Mouse (Mus musculus): Measurements from ENCODE around the gene Arsb. TPM values are rescaled to one million over a fixed set of nuclear protein-coding genes. Genes with fewer than 3 reads are reported as not detected.

Arsb gene
- polyA plus RNA-seq, 1 experiment = 86.9 TPM

DNA sequence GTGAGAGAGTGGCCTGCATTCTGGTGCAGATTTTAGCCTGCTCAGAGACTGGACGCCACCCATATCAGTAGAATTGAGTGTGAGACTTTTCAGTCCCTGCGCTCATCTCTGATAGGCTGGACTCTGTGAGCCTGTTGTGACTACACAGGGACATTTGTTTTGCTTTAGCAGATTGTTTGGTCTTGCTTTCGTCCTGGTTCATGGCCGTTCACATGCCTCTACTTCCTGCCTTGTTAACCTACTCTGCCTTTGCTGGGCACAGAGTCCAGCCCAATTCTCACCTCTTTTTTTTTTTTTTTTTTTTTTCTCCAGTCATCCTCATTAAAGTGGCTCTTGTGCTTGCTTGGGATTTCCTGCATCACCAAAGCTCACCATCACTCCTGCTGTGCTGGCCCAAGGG lies 79.2 kb downstream of the Arsb start:
- no peak overlapping the region for H3K4me3 ChIP-seq (ENCODE audit: insufficient read depth, low read length)
- H3K4me1 ChIP-seq (ENCODE audit: control insufficient read depth, insufficient read depth, low read length) = peaks cover 7% of the 10 kb centered on the region
- TF ChIP-seq POLR2A (IDR thresholded peaks at IDR 0.05; ENCODE audit: extremely low read depth, insufficient read depth, low read length) = no peak
- no peak for TF ChIP-seq CTCF (IDR thresholded peaks at IDR 0.05; ENCODE audit: extremely low read depth, insufficient read depth, low read length)
- no peak overlapping the region for H3K27ac ChIP-seq (ENCODE audit: insufficient read depth, low read length)

DNA sequence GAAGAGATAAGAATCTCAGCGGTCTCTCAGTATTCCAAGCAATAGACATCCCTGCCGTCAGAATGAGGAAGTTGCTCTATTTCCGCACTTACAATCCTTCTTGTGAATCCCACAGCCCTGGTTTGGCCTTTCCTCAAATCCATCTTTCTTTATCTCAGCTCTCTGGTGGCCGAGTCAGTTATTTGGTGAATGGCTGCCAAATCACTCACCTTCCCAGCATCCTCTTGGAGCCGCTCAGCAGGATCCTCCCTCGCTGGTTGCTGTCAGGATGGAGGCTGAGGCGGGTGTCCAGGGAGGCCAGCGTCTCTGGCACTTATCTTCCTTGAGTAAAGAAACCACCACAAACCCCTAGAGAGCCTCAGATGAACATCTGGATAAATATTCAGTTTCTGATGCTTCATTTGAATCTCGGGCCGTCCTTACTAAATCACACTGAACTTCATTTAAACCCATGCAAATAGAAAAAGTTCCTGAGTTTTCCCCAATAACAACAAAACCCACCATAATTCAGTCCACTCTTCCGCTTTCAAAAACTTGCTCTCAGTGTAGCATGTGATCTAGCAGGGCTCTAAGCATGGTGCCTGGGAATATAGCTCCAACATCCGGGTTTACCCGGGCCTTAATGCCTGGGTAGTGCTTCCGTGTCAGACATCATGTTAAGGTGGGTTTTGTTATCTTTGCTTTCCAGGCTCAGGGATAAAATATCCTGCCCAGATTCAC lies 81.1 kb downstream of the Arsb start:
- no peak for TF ChIP-seq POLR2A (IDR thresholded peaks at IDR 0.05; ENCODE audit: extremely low read depth, insufficient read depth, low read length)
- no peak for TF ChIP-seq CTCF (IDR thresholded peaks at IDR 0.05; ENCODE audit: extremely low read depth, insufficient read depth, low read length)
- Histone ChIP-seq H3K4me1 (ENCODE audit: control insufficient read depth, insufficient read depth, low read length) (peaks cover 2% of the 10 kb centered on the region), H3K27ac (ENCODE audit: insufficient read depth, low read length) (no peak overlapping the region), H3K4me3 (ENCODE audit: insufficient read depth, low read length) (no peak overlapping the region)

DNA sequence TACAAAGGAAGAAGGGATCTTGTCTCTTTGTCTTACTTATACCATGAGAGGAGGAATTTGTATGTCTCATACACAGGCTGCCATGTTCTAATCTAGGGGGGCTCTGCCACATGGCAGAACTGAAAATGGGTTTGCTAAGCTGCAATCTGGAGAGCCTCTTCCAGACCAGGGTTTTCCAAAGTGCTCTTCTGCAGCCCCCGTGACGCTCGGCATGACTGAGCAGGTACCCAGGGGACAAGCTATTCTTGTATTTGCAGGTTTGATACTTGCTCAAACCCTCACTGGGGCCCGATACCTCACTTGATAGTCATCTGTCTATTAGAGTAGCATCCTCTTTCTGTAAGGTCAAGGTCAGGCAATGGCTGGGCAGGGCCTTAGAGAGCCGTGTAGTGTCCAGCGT lies 82.3 kb downstream of the Arsb start:
- TF ChIP-seq POLR2A (IDR thresholded peaks at IDR 0.05; ENCODE audit: extremely low read depth, insufficient read depth, low read length) (no peak), CTCF (IDR thresholded peaks at IDR 0.05; ENCODE audit: extremely low read depth, insufficient read depth, low read length) (no peak)
- H3K4me3 ChIP-seq (ENCODE audit: insufficient read depth, low read length) = no peak overlapping the region
- no peak overlapping the region for H3K27ac ChIP-seq (ENCODE audit: insufficient read depth, low read length)

DNA sequence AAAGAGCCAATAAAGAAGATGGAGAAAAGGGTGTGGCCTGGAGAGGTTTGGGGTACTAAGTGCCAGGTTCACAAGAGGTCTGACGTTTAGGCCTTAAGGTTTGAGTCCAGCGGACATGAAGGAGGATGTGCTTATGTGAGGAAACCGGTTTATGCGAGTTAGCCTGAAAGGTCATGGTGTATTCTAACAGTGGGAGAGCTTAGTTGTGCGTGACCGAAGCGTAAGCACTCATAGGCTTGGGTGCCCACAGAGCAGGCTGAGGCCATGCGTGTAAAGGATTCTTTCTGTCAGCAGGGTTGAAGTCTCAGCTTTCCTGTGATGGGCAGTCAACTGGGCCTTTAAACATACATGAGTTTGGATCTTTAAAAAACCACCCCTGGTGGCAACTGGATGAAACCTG lies 82.9 kb downstream of the Arsb start:
- peaks cover 2% of the 10 kb centered on the region for H3K4me1 ChIP-seq (ENCODE audit: control insufficient read depth, insufficient read depth, low read length)
- no peak overlapping the region for H3K27ac ChIP-seq (ENCODE audit: insufficient read depth, low read length)
- TF ChIP-seq CTCF (IDR thresholded peaks at IDR 0.05; ENCODE audit: extremely low read depth, insufficient read depth, low read length) = no peak
- TF ChIP-seq POLR2A (IDR thresholded peaks at IDR 0.05; ENCODE audit: extremely low read depth, insufficient read depth, low read length) = no peak
- no peak overlapping the region for H3K4me3 ChIP-seq (ENCODE audit: insufficient read depth, low read length)

More for the DNA sequence above, 82.3 kb downstream of the Arsb start:
- H3K4me1 ChIP-seq (ENCODE audit: control insufficient read depth, insufficient read depth, low read length) = peaks cover 2% of the 10 kb centered on the region

DNA sequence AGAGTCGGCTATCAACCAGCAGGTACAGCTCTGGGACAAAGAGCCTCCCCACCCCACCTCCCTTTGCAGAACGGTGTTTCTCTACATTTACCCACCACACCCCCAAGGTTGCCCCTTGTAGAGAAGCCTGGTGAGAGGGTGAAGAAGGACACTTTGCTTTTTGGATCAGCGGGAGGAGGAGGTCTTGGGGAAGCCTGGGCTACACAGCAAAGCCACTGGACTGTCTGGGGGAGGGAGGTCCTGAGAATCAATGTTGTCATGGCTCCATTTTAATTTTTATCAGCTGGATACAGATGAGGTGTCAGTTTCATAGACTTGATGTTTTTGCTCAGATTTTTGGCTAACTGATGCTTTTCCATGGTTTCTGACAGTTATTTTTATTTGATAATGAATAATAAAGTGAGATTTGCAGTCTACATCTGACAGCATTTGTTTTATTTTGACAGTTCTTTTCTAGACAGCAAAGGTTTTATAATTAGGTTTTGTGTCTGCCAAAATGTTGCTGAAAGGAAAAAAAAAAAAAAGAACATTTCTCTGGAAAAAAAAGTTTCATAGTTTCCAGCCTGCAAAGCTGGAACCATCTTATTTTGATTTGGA lies 83.6 kb downstream of the Arsb start:
- no peak for TF ChIP-seq POLR2A (IDR thresholded peaks at IDR 0.05; ENCODE audit: extremely low read depth, insufficient read depth, low read length)
- no peak for TF ChIP-seq CTCF (IDR thresholded peaks at IDR 0.05; ENCODE audit: extremely low read depth, insufficient read depth, low read length)
- H3K4me1 ChIP-seq (ENCODE audit: control insufficient read depth, insufficient read depth, low read length) = peaks cover 2% of the 10 kb centered on the region
- no peak overlapping the region for H3K27ac ChIP-seq (ENCODE audit: insufficient read depth, low read length)
- H3K4me3 ChIP-seq (ENCODE audit: insufficient read depth, low read length) = no peak overlapping the region

DNA sequence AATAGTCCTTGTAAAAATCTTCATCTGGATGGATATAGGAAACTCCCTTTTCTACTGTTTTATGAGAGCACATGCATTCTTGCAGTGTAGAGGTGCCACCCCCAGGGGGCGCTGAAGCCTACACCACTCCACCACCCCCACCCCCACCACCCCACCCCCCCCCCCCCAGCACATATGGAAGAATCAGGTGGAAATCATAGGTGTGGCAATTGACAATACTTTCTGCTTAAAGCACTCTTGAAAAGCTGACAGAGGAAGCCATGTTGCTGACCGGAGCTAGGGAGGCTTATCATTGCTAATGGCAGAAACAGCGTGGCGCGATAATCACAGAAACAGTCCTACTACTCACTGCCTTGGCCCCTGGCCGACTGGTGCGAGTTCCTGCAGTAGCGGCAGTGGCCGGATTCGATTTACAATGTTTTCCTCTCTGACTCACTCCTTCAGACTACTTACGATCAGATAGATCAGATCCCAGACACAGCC lies 84.3 kb downstream of the Arsb start:
- Histone ChIP-seq H3K27ac (ENCODE audit: insufficient read depth, low read length) (no peak overlapping the region), H3K4me3 (ENCODE audit: insufficient read depth, low read length) (no peak overlapping the region), H3K4me1 (ENCODE audit: control insufficient read depth, insufficient read depth, low read length) (peaks cover 2% of the 10 kb centered on the region)
- TF ChIP-seq CTCF (IDR thresholded peaks at IDR 0.05; ENCODE audit: extremely low read depth, insufficient read depth, low read length) (peak; percentile 32), POLR2A (IDR thresholded peaks at IDR 0.05; ENCODE audit: extremely low read depth, insufficient read depth, low read length) (no peak)

DNA sequence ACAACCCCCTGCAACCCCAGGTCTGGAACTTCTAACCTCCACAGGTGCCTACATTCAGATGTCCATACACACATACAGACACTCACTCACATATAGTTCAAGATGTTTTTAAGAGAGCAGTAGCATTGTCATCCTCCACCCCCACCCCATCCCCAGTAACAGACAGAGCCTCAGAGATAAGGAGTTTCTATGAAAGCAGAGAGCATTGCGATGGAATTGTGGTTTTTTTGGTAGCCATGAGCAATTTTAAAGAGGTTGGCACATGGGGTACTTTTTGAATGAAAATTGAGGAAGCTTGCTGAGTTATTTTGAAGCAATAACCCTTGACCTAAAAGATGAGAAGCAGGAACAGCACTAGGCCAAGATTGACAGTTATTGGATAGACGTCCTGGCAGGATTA lies 89.8 kb downstream of the Arsb start:
- TF ChIP-seq POLR2A (IDR thresholded peaks at IDR 0.05; ENCODE audit: extremely low read depth, insufficient read depth, low read length) = no peak
- TF ChIP-seq CTCF (IDR thresholded peaks at IDR 0.05; ENCODE audit: extremely low read depth, insufficient read depth, low read length) = no peak
- no peaks in the 10 kb centered on the region for H3K4me1 ChIP-seq (ENCODE audit: control insufficient read depth, insufficient read depth, low read length)
- no peak overlapping the region for H3K27ac ChIP-seq (ENCODE audit: insufficient read depth, low read length)
- H3K4me3 ChIP-seq (ENCODE audit: insufficient read depth, low read length) = no peak overlapping the region

DNA sequence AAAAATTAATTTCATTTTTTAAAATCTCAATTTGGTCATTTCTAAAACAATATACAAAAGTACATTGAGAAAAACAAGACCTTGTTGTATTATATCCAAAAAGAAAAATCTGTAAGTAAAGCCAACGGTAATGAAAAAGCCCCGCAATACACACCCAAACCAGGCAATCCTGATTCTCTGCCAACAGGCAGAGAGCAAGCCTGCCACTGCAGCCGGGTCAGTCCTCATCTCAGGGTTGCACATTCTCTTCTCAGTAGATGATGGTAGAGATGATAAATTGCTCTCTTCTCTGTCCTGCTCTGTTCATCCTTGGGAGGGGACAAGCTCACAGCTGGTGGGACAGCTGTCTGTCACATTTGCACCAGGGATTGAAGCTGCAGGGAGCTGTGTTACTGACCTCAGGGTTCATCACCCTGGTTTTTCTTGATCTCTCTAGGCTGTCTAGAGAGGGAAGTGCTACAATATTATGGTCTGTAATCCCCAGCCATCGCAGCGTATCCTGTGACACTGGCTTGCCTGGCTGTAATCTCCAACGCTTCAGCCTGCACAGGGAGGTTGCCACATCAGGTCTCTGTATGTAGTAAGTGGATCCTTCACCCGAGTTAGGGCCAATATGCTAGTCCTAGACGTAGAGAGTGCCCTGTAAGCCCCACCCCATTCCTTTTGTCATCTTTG lies 92.8 kb downstream of the Arsb start:
- Histone ChIP-seq H3K4me3 (ENCODE audit: insufficient read depth, low read length) (no peak overlapping the region), H3K4me1 (ENCODE audit: control insufficient read depth, insufficient read depth, low read length) (no peaks in the 10 kb centered on the region), H3K27ac (ENCODE audit: insufficient read depth, low read length) (no peak overlapping the region)
- TF ChIP-seq CTCF (IDR thresholded peaks at IDR 0.05; ENCODE audit: extremely low read depth, insufficient read depth, low read length) = no peak
- TF ChIP-seq POLR2A (IDR thresholded peaks at IDR 0.05; ENCODE audit: extremely low read depth, insufficient read depth, low read length) = no peak

DNA sequence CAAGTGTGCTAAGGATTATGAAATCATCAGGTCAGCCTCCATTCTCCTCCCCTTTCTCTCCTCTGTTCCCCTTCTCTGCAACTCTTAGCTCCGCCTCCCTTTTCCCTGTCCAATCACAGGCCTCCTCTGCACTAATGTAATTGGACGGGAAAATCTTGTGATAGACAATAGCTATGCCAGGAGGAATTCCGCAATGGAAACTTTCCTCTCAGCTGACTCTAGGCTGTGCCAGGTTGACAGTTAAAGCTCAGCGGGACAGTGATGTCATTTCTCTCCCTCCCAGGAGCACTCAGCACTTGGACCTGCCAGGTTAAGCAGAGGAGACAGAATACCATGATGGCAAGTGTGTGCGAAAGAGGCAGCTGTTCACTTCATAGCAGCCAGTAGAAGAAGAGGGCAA lies 95.2 kb downstream of the Arsb start:
- H3K4me3 ChIP-seq (ENCODE audit: insufficient read depth, low read length) = no peak overlapping the region
- no peak for TF ChIP-seq CTCF (IDR thresholded peaks at IDR 0.05; ENCODE audit: extremely low read depth, insufficient read depth, low read length)
- no peak for TF ChIP-seq POLR2A (IDR thresholded peaks at IDR 0.05; ENCODE audit: extremely low read depth, insufficient read depth, low read length)
- H3K4me1 ChIP-seq (ENCODE audit: control insufficient read depth, insufficient read depth, low read length) = no peaks in the 10 kb centered on the region
- no peak overlapping the region for H3K27ac ChIP-seq (ENCODE audit: insufficient read depth, low read length)
